Mouse (Mus musculus) T-helper 17 cell (primary cell): ENCODE data around the gene Abca9.

Experiments
- in situ Hi-C, 2 experiments: fragments of 300-600 bp; cut with MboI, MseI; formaldehyde crosslinking; loops; 1 replicate in 1 of 2; 2 replicates in 1 of 2; pipeline ENCODE4 v1.15.1; 2025; ENCODE audit warnings: high pct_unique_total_duplicates in 2 of 2

Abca9 gene

GRCm38 (mm10) chr11:110167459-110168251 is at the start of gene Abca9:
Abca9 (minus strand) TSS chr11:110168196.
- in situ Hi-C loops = no loop called here

GRCm38 (mm10) chr11:110217118-110217517 is 49.1 kb upstream of the Abca9 start:
- in situ Hi-C loops = no loop called here

DNA sequence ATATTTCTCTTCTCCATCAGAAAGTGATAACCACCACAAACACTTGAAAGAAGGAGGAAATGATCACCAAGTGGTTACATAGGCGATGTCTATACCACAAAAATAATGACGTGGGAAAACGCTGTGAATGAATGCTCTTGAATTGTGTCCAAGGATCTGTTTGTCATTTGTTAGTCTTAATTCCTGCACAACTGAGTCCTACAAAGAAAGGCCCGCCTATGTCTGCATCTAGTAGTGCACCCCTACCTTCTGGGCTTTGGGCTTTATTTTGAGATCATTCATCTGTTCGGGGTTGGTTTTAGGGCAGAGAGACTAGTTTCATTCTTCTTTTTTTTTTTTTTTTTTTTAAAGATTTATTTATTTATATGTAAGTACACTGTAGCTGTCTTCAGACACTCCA is 35.9 kb upstream of the Abca9 start:
- in situ Hi-C loops = loop anchor here in 1 of 2 experiments (10.0 kb wide), 1 partner anchor 1091 kb away; no protein-coding TSS in a partner anchor

DNA sequence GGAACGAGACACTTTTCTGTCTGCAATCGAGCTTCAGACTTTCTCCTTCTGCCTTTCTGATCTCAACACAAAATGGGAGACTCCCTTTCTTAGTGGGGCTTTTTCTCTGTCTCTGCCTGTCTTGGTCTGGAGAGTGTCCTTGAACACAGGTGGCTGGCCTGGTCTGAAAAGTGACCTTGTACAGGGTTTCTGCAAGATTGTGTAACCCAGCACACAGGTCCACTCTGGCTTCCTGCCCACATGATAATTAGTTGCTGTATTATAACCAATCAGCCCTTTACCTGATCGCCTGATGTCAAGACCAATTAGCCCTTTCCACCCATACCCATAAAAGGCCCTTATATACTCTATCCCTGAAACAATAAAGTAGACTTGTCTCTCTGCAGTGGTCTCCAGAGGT is 30.9 kb upstream of the Abca9 start:
- in situ Hi-C loops = no loop called here

- in situ Hi-C loops = no loop called here
Measured at GRCm38 (mm10) chr11:110196561-110197306, 28.7 kb upstream of the Abca9 start.

DNA sequence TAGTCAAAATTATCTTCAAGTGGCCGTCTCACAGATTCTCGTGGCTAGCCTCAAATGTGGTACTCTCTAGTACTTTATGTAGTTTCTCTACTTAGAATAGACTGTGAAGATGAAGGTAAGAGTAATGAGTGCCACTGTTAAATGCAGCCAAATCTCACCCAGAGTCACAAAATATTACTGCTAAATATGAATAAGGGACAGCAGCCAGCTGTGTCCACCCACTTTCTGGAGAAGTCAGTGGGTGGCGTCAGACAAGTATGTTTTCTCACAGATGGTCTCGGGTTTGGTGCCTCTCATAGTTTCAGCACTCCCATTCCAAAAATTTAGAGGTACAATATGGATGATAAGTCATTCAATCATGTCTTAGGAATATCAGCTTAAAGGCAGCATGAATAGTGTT is 27.3 kb upstream of the Abca9 start:
- in situ Hi-C loops = no loop called here

- in situ Hi-C loops = loop anchor here in 1 of 2 experiments (10.0 kb wide), 1 partner anchor 1724 kb away; no protein-coding TSS in a partner anchor
Measured at GRCm38 (mm10) chr11:110171212-110171611, 3.2 kb upstream of the Abca9 start.

GRCm38 (mm10) chr11:110165822-110166221 is 2.2 kb downstream of the Abca9 start:
- in situ Hi-C loops = no loop called here

- in situ Hi-C loops = no loop called here
Measured at GRCm38 (mm10) chr11:110165409-110165808, 2.6 kb downstream of the Abca9 start.

- in situ Hi-C loops = no loop called here
Measured at GRCm38 (mm10) chr11:110157059-110157458, 10.9 kb downstream of the Abca9 start.

DNA sequence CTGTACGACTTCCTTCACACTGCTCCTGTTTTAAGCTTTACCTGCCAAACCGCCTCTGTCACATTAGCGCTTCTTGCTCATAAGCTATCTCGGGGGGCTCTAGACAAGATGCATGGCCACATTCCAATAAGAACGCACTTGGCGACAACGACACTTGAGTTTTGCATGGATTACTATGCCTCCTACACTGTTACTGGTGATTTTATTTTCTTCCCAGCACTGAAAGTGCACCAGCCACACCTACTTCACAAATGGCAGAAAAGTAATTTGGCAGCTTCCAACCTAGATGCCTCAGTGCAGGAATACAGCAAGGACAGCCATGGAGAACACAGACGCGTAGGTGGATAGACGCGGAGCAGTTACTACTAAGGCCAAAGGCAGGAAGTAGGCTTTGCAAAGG is 12.0 kb downstream of the Abca9 start:
- in situ Hi-C loops = no loop called here

DNA sequence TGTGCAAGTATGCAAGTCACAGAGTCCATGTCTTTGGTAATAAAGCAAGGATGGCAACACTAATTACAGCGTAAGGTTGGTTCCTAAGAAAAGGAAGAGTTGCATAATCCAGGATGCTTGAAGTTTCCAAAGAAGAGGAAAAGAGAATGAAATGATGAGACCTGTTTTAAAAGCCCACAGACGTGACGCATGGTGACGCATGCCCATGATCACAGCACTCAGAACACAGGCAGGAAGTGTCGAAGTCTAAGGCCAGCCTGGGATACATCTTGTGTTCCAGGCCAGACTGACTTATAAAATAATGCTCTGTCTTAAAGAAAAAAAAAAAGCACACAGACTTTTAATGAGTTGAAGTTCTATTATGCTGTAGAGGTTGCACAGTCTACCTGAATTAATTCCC is 20.4 kb downstream of the Abca9 start:
- in situ Hi-C loops = no loop called here

GRCm38 (mm10) chr11:110145421-110145820 is 22.6 kb downstream of the Abca9 start:
- in situ Hi-C loops = no loop called here

GRCm38 (mm10) chr11:110130760-110131159 is 37.2 kb downstream of the Abca9 start:
- in situ Hi-C loops = no loop called here

DNA sequence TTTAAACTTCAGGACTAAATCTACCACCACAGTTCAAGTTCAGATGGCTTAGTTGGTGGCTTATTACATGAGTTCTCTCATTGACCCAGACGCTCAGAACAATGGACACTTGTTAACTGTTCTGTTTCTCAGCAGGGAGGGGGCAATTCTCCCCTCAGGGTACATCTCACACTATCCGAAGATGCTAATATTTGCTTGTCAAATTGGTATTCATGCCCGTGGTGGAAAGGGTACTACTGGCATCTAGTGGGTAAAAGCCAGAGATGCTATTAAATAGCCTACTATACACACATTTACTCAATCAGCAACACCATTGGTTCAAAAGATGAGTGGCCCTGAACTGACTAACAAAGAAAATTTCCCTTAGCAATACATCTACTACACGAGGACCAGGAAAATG is 56.9 kb downstream of the Abca9 start:
- in situ Hi-C loops = no loop called here

GRCm38 (mm10) chr11:110101437-110101836 is 66.6 kb downstream of the Abca9 start:
- in situ Hi-C loops = no loop called here

- in situ Hi-C loops = no loop called here
Measured at GRCm38 (mm10) chr11:110098901-110099300, 69.1 kb downstream of the Abca9 start.

DNA sequence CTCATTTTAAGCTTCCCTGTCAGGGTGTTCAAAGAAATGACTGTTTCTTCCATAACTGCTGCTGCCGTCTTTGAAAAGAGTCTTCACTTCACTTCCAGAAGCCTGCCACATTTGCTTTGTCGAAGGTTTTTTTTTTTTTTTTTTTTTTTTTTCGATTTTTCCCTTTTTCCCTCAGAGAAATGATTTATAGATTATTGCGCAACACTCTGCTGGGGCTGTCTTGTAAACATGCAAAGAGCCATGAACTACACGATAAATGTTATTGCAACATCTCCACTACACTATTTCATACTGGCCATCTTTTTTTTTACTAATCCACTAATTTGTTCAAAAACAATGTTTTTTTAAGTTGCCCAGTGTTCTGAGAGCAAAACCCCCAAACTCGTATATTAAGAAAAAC is 70.5 kb downstream of the Abca9 start:
- in situ Hi-C loops = no loop called here

GRCm38 (mm10) chr11:110095858-110096257 is 72.1 kb downstream of the Abca9 start, which contains the start of gene Abca8a:
Abca8a (minus strand) TSS chr11:110095978.
- in situ Hi-C loops = no loop called here

DNA sequence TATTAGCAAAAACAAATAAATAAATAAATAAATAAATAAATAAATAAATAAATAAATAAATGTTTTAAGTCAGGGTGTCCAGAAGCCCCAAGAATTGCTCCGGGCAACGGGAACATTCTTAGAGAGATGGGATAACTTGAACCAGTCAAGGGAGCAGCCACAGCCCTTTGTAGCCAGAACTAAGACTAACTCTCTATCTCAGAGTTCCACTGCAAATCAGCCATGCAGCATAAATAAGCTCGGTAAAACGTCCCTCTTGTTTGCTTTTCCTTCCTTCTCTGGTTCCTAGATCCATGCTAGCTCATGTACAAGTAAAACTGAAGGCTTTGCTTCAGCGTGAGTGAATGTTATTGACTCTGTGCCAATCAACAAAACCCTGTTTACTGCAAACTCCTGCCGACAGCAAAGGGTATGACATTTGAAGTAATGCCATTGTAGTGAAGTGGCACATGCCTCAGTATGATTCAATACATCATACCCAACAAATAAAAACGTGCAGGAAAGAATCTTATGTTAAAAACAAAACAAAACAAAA is 73.1 kb downstream of the Abca9 start:
- in situ Hi-C loops = no loop called here

GRCm38 (mm10) chr11:110094236-110094635 is 73.8 kb downstream of the Abca9 start:
- in situ Hi-C loops = no loop called here

- in situ Hi-C loops = no loop called here
Measured at GRCm38 (mm10) chr11:110091328-110091727, 76.7 kb downstream of the Abca9 start.
